Mouse (Mus musculus): Measurements from ENCODE around the gene Rap1gap2.

Gene Rap1gap2

DNA sequence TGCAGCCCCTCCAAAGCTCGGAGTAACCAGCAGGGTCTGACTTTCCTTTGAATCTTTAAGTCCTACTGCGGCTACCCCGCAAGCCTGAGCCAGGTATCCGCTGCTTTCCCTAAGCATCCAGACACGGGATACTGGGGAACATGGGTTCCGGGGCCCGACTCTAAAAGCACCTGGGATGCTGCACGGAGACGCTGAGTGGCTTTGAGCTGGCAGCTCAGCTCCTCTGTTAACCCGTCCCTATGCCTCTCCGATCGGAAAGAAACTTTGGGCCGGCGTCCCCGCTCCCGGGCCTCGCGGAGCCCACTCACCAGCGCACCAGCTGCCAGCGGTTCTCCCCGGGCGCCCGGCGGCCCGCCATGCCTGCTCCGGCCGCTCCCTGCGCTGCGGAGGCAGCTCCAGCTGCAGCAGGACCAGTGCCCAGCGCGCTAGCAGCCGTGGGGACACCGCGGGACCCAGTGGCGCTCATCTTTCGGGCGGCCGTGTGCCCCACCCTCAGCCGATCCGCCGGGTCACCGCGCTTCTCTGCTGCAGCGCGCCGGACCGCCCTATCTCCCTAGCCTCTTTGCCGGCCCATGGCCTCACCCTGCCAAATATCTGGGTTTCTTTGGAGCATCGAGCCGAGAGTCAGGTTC is at the start of gene Rap1gap2:
Rap1gap2 (minus strand) TSS at position 371 of the 632 bp plus-strand sequence.
- DNase-seq = no peak

DNA sequence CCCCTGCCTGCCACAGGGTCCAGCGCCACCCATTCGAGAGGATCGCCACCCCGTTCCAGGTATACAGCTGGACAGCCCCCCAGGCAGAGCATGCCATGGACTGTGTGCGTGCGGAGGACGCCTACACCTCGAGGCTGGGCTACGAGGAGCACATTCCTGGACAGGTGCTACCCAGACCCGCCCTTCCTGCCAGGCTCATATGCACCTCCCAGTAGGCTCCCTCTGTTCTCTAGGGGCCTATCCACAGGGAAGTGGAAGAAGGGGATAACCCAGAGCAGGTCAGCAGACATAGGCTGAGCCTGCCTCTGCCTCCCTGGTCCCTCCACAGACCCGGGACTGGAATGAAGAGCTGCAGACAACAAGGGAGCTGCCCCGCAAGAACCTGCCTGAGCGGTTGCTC is 49.6 kb upstream of the Rap1gap2 start:
- DNase-seq = peak; percentile 87

DNA sequence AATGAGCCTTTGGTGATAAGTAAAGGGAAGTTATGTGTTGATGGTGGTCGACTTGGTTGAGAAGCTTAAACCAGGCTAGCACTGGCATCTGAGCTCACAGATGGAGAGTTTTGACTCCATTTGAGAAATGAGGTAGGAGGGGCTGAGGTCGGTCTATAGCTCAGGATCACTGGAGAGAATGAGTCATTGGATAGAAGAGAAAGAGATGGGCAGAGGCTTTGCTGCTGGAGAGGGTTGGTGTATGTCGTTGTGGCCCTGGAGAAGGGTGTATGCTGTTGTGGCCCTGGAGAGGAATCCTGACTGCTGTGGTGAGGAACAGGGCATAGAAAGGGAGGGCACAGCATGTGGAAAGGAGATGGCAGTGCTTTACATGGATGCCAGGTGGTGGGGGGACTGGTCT is 45.2 kb upstream of the Rap1gap2 start:
- DNase-seq = no peak

DNA sequence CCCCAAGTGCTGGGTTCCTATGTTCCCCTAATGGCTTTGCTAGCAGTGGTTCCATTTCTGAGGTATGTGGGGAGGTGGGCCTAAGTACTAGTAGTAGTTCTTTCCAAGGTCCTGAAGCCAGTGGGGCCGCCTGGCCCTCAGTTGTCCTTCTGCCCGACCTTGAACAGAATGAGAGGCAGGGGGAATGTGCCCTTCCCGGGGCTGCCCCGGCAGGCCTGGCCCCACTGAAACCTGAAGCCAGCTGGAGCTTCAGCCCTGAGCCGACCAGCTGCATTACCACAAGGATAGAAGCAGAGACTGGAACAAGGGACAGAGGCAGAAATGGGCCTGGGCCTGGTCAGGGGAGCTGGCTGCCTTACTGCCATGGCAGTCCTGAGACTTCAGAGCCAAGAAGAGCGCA is 42.7 kb upstream of the Rap1gap2 start:
- DNase-seq = peak; percentile 95

DNA sequence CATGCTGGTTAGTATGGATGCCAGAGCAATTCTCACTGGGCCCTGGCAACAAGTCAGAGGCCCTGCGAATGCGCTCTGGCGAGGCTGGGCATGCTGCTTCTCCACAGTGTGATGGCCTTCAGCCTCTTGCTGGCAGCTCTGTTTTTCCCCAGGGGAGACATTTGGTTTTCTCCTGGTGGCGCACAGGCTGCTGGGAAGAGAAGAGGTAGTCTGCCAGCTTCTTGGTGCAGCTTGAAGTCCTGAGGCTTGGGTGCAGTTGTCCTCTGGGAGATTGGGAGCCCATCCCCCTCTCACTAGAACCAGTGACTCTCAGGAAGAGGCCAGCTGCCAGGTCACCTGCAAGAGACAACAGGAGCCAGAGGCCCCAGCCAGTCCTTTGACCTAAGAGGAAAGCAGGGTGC is 42.1 kb upstream of the Rap1gap2 start:
- peak; percentile 97 for DNase-seq

DNA sequence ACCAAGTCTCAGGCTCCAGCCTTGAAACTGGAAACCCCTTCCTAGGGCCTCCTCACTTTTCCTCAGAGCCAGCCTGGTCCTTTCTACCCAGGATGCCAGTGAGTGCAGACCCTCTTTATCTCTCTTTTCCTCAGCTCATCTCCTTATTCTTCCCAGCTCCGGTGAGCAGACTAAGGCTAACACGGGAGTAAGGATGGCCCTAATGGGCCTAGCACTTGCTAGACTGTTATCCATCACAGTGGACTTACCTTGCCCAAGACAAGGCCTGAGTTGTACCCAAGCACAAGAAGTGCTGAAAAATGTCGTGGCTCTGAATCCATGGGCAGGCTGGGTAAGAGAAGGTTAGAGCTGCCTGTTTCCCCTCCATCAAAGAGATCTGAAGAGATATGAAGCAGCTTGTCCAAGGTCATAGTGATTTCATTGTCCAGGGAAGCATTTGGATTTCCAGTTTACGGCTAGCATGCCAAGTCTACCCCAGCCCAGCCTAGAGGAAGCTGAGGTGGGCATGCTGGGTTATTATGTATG is 39.9 kb upstream of the Rap1gap2 start:
- no peak for DNase-seq

DNA sequence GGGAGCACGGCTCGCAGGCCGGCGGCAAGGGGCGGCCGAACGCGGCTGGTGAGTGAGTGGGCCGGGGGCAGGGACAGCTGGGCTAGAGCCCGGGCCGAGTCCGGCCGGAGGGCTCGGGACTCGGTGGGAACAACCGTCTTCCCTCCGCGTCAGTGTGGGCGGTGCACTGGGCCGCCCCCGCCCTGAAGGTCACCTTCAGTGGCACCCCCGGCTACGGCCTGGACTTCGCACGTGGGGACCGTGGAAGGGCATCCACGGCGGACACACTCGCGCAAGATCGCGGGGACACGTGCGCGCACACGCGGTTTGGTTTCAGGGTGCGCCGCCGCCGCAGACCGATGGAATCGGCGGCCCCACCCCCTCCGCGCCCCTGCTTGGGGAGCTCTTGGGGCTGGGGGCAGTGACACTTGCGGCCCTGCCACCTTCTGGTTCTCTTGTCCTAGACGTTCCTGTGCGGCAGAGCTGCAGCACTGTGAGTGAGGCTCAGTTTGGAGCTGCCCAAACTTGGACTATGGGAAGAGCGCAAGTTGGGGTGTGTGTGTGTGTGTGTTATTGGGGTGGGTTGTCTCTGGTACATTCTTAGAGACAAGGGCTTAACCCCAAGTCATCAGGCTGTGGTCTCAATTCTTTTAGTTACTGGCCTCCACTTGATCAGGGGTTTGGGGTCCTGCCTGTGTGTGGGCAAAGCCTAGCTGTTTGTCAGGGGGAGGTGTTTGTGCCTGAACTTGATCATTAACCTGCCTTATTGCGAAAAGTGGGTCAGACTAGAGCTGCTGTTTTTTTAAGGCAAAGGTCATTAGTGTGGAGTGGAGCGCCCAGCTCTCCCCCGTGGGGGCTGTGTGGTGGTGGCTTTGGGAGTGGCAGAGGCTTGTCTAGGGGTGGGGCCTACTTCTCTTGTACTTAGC is 39.2 kb upstream of the Rap1gap2 start:
- DNase-seq = no peak

DNA sequence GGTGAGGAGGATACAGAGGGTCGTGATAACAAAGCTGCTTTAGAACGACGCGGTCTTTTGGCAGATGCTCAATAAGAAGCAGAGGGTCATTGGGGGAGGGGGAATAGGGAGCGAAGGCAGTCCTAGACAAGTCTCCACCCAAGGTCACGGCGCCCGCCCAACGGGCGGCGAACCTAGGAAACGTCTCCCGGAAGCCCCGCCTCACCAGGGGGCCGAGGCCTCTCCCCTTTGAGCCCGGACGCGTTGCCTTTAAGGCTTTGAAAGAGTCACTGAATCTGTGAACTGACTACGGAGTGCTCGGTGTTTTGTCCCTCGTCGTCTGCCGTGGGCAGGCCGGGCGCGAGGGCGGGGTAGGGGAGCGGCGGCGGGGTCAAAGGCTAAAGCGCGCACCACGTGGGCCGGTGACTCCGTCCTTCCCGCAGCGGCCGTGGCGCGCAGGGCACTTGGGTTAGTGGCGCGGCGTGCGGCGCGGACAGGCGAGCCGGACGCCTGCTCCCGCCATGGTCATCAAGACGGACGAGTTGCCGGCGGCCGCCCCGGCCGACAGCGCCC is 38.5 kb upstream of the Rap1gap2 start, which contains the start of gene Cluh:
Cluh (plus strand) TSS at position 401 of the 552 bp plus-strand sequence.
- peak; percentile 100 for DNase-seq

DNA sequence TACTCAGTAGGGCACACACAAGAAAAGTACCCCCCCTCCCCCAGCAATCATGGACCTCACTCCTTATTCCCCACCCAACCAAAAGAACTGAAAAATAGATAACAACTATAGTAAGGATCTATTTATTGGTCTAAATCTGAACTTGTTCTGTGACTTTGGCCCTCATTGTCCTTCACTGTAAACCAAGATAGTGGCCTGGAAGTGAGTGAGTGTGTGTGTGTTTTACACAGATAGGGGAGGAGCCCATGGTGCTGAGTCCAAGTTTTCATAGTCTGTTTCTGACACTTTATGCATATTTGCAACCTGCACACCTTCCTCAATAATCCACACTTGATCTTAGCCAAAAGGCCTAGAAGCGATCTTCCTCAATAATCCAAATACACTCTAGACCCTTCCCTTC is 38.0 kb upstream of the Rap1gap2 start:
- no peak for DNase-seq

DNA sequence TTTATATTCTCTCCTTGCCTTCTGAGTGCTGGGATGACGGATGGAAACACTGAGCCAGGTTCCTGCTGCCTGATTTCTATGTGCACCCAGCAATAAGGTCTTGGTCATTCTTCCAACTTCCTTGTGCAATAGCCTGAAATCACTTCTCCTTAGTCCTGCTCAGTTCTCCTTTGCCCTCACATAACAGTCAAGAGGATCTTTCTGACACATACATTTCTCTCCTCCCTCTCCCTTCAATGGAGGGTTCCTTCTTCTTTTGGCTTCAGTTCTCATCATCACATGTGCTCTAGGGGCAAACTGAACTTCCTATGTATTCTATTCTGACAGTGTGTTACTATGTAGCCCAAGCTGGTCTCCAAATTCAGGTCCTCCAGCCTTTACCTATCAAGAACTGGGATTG is 37.3 kb upstream of the Rap1gap2 start:
- no peak for DNase-seq

DNA sequence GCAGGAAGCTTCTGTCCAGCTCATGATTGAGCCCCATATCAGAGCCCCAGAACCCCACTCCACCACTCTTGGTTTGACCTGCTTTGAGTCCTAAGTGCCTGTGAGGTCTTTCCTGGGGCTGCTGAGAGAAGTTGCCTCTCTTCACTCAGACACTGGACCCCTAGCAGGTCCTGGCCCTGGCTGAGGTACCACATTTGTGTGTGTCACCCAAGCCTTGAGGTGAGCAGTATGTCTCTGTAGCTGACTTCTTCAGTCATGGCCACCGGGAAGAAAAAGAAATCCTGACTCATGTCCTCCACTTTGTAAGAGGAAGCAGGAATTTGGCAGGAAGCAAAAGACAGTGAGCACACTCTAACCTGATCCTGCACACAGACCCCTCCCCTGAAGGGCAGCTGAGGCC is 28.9 kb upstream of the Rap1gap2 start:
- peak; percentile 86 for DNase-seq

DNA sequence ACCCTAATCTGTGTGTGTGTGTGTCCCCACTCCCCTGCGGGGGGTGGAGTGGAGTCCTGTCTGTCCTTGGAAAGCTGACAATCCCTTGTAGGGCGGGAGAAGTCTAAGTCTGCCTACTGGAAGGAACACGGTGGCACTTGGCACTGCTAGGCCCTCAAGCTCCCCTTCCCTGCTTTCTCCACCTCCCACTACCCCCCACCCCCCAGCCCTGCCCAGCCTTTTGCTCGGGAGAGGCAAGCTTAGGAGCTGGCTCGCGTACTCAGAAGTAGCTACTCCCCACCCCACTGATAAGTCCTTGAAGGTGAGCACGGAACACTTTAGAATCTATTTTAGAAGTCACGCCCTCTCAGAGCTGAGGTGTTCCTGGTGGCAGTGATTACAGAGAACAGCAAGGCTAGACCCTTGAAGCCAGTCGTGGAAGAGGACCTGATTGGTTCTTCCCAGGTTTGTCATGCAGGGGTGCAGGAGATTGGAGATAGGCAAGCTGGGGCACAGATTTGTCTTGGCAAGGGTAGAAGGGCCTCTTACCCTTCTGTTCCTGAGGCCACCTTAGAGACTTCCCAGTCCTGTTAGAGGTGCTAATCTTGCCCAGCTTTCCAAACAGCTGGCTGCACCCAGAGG is 28.2 kb upstream of the Rap1gap2 start:
- DNase-seq = peak; percentile 94

DNA sequence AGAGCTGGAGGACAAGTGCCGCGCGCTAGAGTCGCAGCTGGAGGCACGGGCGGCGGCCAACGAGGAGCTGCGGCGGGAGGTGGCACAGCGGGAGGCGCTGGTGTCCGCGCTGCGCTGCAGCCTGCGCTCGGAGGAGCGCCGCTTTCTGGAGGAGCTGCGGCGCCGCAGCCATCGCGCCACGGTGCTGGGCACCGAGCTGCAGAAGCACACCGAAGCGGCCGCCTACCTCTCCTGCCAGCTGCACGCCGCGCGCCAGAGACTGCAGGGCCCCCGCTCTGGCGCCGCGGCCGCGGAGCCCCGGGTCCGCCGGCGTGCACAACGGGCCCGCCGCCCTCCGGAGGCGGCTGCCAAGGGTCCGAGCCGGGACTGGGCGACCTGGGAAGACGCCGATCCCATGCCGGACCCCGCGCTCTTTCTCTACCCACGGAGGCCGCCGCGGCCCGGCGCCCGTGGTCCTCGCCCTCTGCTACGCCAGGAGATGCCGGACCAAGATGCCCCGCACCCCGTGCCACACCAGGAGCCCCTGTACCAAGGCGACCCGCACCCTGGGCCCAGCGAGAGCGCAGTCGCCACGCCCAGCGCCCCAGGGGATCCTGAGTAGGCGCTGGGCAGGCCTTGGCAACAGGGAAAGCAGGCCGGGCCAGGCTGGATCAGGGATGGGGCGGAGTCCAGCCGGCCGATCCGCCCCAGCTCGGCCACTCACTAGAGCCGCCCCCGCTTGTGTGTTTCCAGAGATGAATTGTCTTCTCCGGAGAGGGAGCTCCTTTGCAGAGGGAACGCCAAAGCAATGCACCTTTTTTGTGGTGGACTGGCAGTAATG is 27.5 kb upstream of the Rap1gap2 start:
- peak; percentile 99 for DNase-seq

DNA sequence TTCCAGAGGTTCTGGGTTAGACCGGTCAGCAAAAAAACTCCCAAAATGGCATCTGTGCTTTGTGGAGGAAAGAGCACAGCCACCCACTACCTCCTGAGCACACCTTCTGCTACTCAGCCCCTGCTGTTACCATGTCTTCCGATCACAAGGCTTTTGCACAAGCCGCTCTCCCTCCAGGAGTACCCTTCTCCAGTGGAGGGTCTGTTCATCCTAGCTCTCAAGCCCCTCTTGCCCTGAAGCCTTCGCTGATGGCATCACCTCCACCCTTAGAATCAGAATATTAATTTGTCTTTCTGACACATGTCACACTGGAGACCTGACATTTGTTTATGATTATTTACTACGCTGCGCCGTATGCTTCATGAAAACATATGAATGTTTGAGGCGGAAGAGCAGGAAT is 26.8 kb upstream of the Rap1gap2 start:
- DNase-seq = no peak

DNA sequence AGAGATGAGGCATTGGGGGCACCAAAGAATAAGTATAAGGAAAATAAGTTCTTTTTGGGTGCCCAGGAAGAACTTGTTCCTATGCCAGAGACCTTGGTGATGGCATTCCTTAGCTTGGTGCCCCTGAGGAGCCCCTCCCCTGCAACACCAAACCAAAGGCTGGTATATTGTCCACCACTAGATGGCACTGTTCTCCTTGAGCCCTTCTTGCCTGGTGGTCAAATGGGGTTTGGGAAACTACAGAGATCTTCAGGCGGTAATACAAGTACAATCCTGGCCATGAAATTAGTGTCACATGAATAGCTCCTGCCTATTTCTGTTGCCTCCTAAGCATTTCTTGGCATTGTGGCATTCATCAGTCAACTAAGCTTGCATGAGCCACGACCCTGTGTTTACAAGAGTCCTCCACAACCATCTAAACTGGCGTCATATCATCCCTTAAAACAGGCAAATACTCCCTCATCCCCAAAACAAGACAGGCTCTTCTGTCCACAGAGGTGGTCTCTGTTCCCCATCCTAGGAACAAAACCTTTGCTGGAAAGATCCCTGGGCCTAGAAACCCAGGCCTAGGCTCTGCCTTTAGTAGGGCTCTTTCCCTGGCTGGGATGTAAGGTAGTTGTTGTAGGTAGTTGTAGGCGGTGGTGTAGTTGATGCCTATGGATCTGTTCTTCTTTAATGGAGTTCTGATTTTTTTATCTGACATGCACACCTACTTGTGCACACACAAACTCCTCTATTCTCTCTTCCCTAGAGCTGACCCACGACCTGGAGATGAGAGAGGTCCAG is 24.0 kb upstream of the Rap1gap2 start:
- peak; percentile 95 for DNase-seq

DNA sequence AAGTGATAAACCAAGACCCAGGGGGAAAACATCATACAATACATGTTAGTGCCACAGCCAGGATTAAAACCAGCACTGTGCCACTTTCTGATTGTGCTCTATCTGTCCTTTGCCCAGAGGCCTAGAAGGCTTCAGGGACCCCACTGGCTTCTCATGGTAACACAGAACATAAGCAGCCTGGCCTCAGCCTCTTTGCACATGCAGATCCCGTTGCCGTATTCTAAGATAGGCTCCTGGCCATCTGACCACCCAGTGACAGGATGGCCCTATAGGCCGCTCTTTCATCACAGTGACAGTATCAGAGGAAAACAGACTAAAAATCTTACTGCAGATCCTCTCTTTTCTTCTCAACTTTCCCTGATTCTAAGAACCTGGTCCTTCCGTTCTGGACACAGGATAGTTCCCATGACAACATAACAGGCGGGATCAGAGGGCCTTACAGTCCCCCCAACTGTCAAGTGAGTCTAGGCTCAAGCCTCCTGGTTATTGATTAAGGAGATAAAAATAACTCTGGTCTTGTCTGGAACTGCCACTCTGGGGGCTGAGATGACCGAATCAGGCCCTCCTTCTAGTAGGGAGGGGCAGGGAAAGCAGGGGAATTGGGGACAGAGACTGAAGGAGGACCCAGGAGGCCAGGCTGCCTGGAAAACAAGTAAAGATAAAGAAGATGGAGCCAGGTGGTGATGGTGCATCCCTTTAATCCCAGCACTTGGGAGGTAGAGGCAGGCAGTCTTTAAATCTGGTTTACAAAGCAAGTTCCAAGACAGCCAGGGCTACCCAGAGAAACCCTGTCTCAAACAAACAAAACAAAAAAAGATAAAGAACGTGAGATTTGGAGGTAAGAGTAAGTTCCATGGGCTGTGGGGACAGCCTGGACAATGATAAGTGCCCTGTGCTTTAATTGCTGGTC is 21.4 kb upstream of the Rap1gap2 start:
- DNase-seq = peak; percentile 76

DNA sequence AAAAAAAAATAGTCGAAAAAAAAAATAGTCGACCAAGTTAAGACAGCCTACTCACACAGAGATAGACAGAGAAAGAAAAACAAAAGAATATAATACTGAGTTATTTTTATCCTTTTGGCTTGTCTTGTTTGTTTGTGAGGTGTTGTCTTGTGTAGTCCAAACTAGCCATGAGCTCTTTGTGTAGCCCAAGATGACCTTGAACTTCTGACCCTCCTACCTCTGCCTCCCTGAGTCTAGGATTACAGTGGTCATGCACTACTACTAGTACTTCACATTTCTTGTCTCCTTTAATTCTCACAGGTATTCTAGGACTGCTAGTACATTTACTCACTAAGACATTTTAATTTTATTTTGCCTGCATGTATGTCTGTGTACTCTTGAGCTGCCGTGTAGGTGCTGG is 16.8 kb upstream of the Rap1gap2 start:
- no peak for DNase-seq

DNA sequence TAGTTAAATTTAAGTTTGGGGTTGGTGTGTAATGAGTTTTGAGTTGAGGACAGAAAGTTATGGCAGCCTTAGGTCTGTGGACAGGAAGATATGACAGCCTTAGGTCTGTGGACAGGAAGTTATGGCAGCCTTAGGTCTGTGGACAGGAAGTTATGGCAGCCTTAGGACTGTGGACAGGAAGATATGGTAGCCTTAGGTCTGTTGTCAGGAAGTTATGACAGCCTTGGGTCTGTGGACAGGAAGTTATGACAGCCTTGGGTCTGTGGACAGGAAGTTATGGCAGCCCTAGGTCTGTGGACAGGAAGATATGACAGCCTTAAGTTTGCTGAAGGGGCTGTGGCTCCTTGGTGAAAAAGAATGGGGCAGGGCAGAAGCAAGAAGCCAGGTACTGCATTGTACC is 14.6 kb upstream of the Rap1gap2 start:
- no peak for DNase-seq

DNA sequence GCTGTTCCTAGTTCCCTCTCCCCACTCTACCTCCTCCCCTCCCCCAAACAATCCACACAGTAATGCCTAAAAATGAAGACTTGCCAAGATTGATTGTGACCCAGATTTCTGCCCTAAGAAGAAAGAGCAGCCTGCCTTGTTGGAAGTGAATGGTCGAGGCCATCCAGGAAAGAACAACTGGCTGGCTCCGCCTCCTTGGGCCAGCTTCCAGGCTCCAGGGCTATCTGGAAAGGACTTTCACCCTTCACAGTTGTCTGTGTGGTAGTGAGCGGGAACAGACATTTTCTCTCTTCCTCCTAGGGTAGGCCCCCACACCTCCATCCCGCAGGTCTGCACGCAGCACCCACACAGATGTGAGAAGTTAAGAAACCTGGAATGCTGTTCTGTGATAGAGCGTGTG is 13.0 kb upstream of the Rap1gap2 start:
- no peak for DNase-seq

DNA sequence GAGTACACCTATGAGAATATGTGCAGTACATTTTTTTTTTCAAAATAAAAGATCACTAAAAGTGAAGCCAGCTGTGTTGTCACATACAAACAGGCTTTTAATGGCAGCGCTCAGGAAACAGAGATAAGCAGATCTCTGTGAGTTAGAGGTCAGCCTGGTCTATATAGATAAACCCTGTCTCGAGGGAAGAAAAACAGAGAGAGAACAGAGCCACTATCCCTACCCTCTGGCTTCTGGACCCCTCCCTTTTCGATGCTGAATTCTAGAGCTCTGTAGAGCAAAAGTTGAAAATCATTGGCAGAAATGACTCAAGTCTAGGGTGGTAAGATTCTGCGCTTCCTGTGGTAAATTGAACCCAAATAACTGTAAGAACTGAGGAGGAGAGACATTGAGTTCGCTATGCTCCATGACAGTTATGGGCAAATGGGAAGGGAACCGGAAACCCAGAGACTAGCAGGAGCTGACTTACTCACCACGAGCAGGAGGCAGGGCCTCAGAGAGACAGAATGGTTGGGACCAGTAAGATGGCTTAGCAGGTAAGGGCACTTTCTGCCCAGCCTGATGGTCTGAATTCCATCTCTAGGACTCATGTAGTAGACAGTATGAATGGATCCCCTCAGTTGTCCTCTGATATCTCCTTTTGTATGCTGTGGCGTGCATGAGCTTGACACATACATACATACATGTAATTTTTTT is 11.4 kb upstream of the Rap1gap2 start:
- DNase-seq = no peak

Data from heart, adult 11 months (tissue).